Mouse (Mus musculus): ENCODE measurements around the gene Ddx54. TPM values are rescaled to one million over a fixed set of nuclear protein-coding genes. Genes with fewer than 3 reads are reported as not detected.

The Ddx54 gene
- total and polyA plus RNA-seq, 3 experiments, result 63.7 to 91.8 (median 83.6) TPM

GRCm38 (mm10) chr5:120622198-120622851 is 9.8 kb downstream of the Ddx54 start (continued):
- TF ChIP-seq GABPA (IDR thresholded peaks at IDR 0.05; ENCODE audit: insufficient replicate concordance, low read depth, low read length) (no peak), MEF2A (IDR thresholded peaks at IDR 0.05; ENCODE audit: borderline replicate concordance, low read depth, low read length) (peak; percentile 95), HCFC1 (IDR thresholded peaks at IDR 0.05; ENCODE audit: low read depth, low read length) (no peak; the same call in 1 of the 2 replicates), USF1 (IDR thresholded peaks at IDR 0.05; ENCODE audit: low read depth, low read length) (peak; percentile 61), MYC (IDR thresholded peaks at IDR 0.05; ENCODE audit: low read depth, low read length) (peak; percentile 86), SMC3 (IDR thresholded peaks at IDR 0.05; ENCODE audit: low read depth, low read length) (peak; percentile 7; the same call in 1 of the 2 replicates), TBP (conservative IDR thresholded peaks at IDR 0.05; ENCODE audit: low read depth, low read length) (no peak; the same call in 1 of the 2 replicates), CTCF (conservative IDR thresholded peaks at IDR 0.05 in 1 of 2, IDR thresholded peaks at IDR 0.05 in 1 of 2; ENCODE audit: low read depth in 2 of 2, low read length in 2 of 2) (peak in 1 of 2 experiments; percentile 7; a peak in 1 of 4 replicates), ZKSCAN1 (IDR thresholded peaks at IDR 0.05; ENCODE audit: borderline replicate concordance, low read depth, low read length) (no peak), E2F4 (IDR thresholded peaks at IDR 0.05; ENCODE audit: insufficient replicate concordance, low read depth, low read length) (no peak), MAFK (IDR thresholded peaks at IDR 0.05; ENCODE audit: insufficient replicate concordance, low read length) (peak; percentile 76), JUND (conservative IDR thresholded peaks at IDR 0.05; ENCODE audit: low read depth, low read length) (no peak; the same call in none of the 2 replicates), MXI1 (IDR thresholded peaks at IDR 0.05; ENCODE audit: low read depth, low read length) (peak; percentile 86), CHD2 (IDR thresholded peaks at IDR 0.05; ENCODE audit: low read length) (peak; percentile 68), SIN3A (IDR thresholded peaks at IDR 0.05; ENCODE audit: low read length) (peak; percentile 94)

GRCm38 (mm10) chr5:120624427-120624826 is 11.9 kb downstream of the Ddx54 start:
- no peak for TF ChIP-seq CHD1 (IDR thresholded peaks at IDR 0.05; ENCODE audit: low read depth, low read length)
- no peak for TF ChIP-seq IRF4 (IDR thresholded peaks at IDR 0.05; ENCODE audit: low read depth, low read length)
- TF ChIP-seq ZMIZ1 (IDR thresholded peaks at IDR 0.05; ENCODE audit: low read depth, low read length), result no peak
- no peak for TF ChIP-seq ZC3H11A (IDR thresholded peaks at IDR 0.05; ENCODE audit: low read depth, low read length)
- no peak for TF ChIP-seq UBTF (IDR thresholded peaks at IDR 0.05; ENCODE audit: low read depth, low read length)
- no peak for TF ChIP-seq NELFE (IDR thresholded peaks at IDR 0.05; ENCODE audit: low read depth, low read length)
- TF ChIP-seq MAZ (IDR thresholded peaks at IDR 0.05; ENCODE audit: low read depth, low read length), result no peak
- TF ChIP-seq MXI1 (IDR thresholded peaks at IDR 0.05; ENCODE audit: low read depth, low read length), result no peak
- Histone ChIP-seq H3K4me2 (ENCODE audit: insufficient read depth, low read depth, poor library complexity, severe bottlenecking) (no peak overlapping the region), H3K4me3 (replicated peaks in 1 of 3; ENCODE audit: low read depth in 2 of 3, low read length in 2 of 3, poor library complexity in 1 of 3) (no peak overlapping the region), H3K36me3 (replicated peaks in 1 of 2; ENCODE audit: control insufficient read depth in 1 of 2, insufficient read depth in 1 of 2, low read length in 1 of 2) (peaks cover 76 to 92% of the 10 kb centered on the region in 2 experiments), H3K27ac (ENCODE audit: insufficient read depth, low read depth) (no peak overlapping the region), H3K4me1 (ENCODE audit: control insufficient read depth in 1 of 2, insufficient read depth in 2 of 2) (peaks cover 39 to 97% of the 10 kb centered on the region in 2 experiments), H3K27me3 (replicated peaks) (no peaks in the 10 kb centered on the region), H3K9me3 (replicated peaks; ENCODE audit: low read length) (peaks cover 9% of the 10 kb centered on the region), H3K9ac (ENCODE audit: insufficient read depth, low read depth) (no peak overlapping the region), H3K79me2 (replicated peaks; ENCODE audit: control insufficient read depth, extremely low read depth, insufficient read depth, poor library complexity, severe bottlenecking) (no peaks in the 10 kb centered on the region)
- no peak for DNase-seq (ENCODE audit: extremely low read depth)
- in situ Hi-C loops (cut with MboI; ENCODE audit: low pct_ligation_motif_present, low pct_unique_long_range_greater_than_20kb, low sequenced_read_pairs) (loop anchor here (5.0 to 25.0 kb wide), 3 partner anchors 33 to 487 kb away; no protein-coding TSS in a partner anchor), dilution Hi-C loops (cut with MboI; ENCODE audit: extremely low pct_ligation_motif_present, extremely low pct_unique_long_range_greater_than_20kb, low sequenced_read_pairs) (no loop called here)

Data from CH12.LX (cell line).